Mouse (Mus musculus): ENCODE measurements around the gene Phldb1.
A peak's percentile ranks its signal among the peaks of the same experiment; 100 is the strongest.
"Not testable (repeated sequence)": the region's sequence is repeated elsewhere in the genome, so short reads cannot be mapped to it uniquely, and the experiment has no call there.

The Phldb1 gene

GRCm38 (mm10) chr9:44655098-44656066 lies 79.6 kb downstream of the Phldb1 start:
- peak; percentile 53 for DNase-seq (ENCODE audit: extremely low spot score, low read depth, low spot score)

GRCm38 (mm10) chr9:44653896-44654295 lies 81.1 kb downstream of the Phldb1 start:
- DNase-seq (ENCODE audit: extremely low spot score, low read depth, low spot score) = no peak

GRCm38 (mm10) chr9:44652027-44652426 lies 83.0 kb downstream of the Phldb1 start:
- DNase-seq (ENCODE audit: extremely low spot score, low read depth, low spot score) = no peak

GRCm38 (mm10) chr9:44648881-44649281 lies 86.1 kb downstream of the Phldb1 start:
- DNase-seq (ENCODE audit: extremely low spot score, low read depth, low spot score) = no peak

GRCm38 (mm10) chr9:44647656-44648055 lies 87.3 kb downstream of the Phldb1 start:
- DNase-seq (ENCODE audit: extremely low spot score, low read depth, low spot score) = no peak

GRCm38 (mm10) chr9:44647026-44647425 lies 88.0 kb downstream of the Phldb1 start:
- no peak for DNase-seq (ENCODE audit: extremely low spot score, low read depth, low spot score)

- DNase-seq (ENCODE audit: extremely low spot score, low read depth, low spot score) = no peak
Measured at GRCm38 (mm10) chr9:44646366-44646765, 88.6 kb downstream of the Phldb1 start.

GRCm38 (mm10) chr9:44645924-44646323 lies 89.1 kb downstream of the Phldb1 start:
- DNase-seq (ENCODE audit: extremely low spot score, low read depth, low spot score) = no peak

- no peak for DNase-seq (ENCODE audit: extremely low spot score, low read depth, low spot score)
Measured at GRCm38 (mm10) chr9:44645481-44645880, 89.5 kb downstream of the Phldb1 start.

GRCm38 (mm10) chr9:44644186-44644585 lies 90.8 kb downstream of the Phldb1 start:
- no peak for DNase-seq (ENCODE audit: extremely low spot score, low read depth, low spot score)

GRCm38 (mm10) chr9:44643103-44643502 lies 91.9 kb downstream of the Phldb1 start:
- no peak for DNase-seq (ENCODE audit: extremely low spot score, low read depth, low spot score)

- no peak for DNase-seq (ENCODE audit: extremely low spot score, low read depth, low spot score)
Measured at GRCm38 (mm10) chr9:44641616-44642015, 93.4 kb downstream of the Phldb1 start.

GRCm38 (mm10) chr9:44640646-44641357 lies 94.2 kb downstream of the Phldb1 start:
- no peak for DNase-seq (ENCODE audit: extremely low spot score, low read depth, low spot score)

- DNase-seq (ENCODE audit: extremely low spot score, low read depth, low spot score) = not testable (repeated sequence)
Measured at GRCm38 (mm10) chr9:44640028-44640427, 95.0 kb downstream of the Phldb1 start.

- DNase-seq (ENCODE audit: extremely low spot score, low read depth, low spot score) = not testable (repeated sequence)
Measured at GRCm38 (mm10) chr9:44638726-44639125, 96.3 kb downstream of the Phldb1 start.

GRCm38 (mm10) chr9:44637551-44638169 lies 97.3 kb downstream of the Phldb1 start:
- DNase-seq (ENCODE audit: extremely low spot score, low read depth, low spot score) = no peak
